Mouse (Mus musculus): ENCODE data around the gene Cog2. TPM values are rescaled to one million over a fixed set of nuclear protein-coding genes. Genes with fewer than 3 reads are reported as not detected.

Gene Cog2
- polyA plus RNA-seq, 1 experiment from 2014 or later: 45.6 TPM

DNA sequence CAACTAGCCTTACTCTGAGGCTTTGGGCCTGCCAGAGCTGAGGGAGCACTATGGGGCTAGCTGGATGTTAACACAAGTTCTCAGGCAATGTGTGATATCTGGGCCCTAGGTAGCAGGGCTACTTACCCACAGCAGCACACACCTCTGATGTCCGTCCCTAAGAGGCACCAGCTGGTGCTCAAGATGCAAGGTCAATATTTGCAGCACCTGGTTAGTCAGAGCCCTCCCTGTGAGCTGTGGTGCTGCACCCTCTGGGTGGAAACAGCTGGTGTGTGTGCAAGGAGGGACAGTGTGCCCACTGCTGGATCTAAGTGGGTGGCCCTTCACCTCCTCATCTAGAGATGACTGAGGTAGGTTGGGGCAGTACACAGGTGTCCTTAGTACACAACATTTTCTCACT lies 56.2 kb downstream of the Cog2 start:
- Histone ChIP-seq H3K4me1 (peaks cover 12% of the 10 kb centered on the region; the same call in 1 of the 2 replicates), H3K36me3 (no peaks in the 10 kb centered on the region), H3K27ac (replicated peaks) (no peak overlapping the region), H3K4me3 (no peak overlapping the region), H3K27me3 (ENCODE audit: low read depth, poor library complexity, severe bottlenecking) (no peaks in the 10 kb centered on the region), H3K9me3 (replicated peaks) (no peaks in the 10 kb centered on the region)
- WGBS: 84% methylated on average over 1 of the region's 1 CpGs
- no peak for DNase-seq (ENCODE audit: low spot score)

GRCm38 (mm10) chr8:124585718-124586425 lies 65.3 kb downstream of the Cog2 start:
- Histone ChIP-seq H3K9me3 (replicated peaks) (no peaks in the 10 kb centered on the region), H3K4me3 (no peak overlapping the region)
- 58% methylated on average over 3 of the region's 3 CpGs for WGBS

GRCm38 (mm10) chr8:124586556-124586955 lies 66.0 kb downstream of the Cog2 start:
- WGBS: 81% methylated on average over 2 of the region's 2 CpGs
- no peak overlapping the region for H3K27ac ChIP-seq (replicated peaks)
- no peaks in the 10 kb centered on the region for H3K9me3 ChIP-seq (replicated peaks)
- H3K36me3 ChIP-seq: no peaks in the 10 kb centered on the region
- no peaks in the 10 kb centered on the region for H3K27me3 ChIP-seq (ENCODE audit: low read depth, poor library complexity, severe bottlenecking)
- H3K4me3 ChIP-seq: no peak overlapping the region
- H3K4me1 ChIP-seq: no peaks in the 10 kb centered on the region
- no peak for DNase-seq (ENCODE audit: low spot score)

More at GRCm38 (mm10) chr8:124585718-124586425, 65.3 kb downstream of the Cog2 start:
- no peaks in the 10 kb centered on the region for H3K27me3 ChIP-seq (ENCODE audit: low read depth, poor library complexity, severe bottlenecking)
- no peak overlapping the region for H3K27ac ChIP-seq (replicated peaks)
- H3K36me3 ChIP-seq: no peaks in the 10 kb centered on the region
- DNase-seq (ENCODE audit: low spot score): no peak
- H3K4me1 ChIP-seq: no peaks in the 10 kb centered on the region

GRCm38 (mm10) chr8:124589393-124589792 lies 68.8 kb downstream of the Cog2 start:
- WGBS: 76% methylated on average over 4 of the region's 4 CpGs
- Histone ChIP-seq H3K4me3 (no peak overlapping the region), H3K27ac (replicated peaks) (no peak overlapping the region), H3K9me3 (replicated peaks) (no peaks in the 10 kb centered on the region), H3K36me3 (no peaks in the 10 kb centered on the region), H3K4me1 (no peaks in the 10 kb centered on the region), H3K27me3 (ENCODE audit: low read depth, poor library complexity, severe bottlenecking) (no peaks in the 10 kb centered on the region)
- no peak for DNase-seq (ENCODE audit: low spot score)

Other genes with a start within 250 kb of the Cog2 start
- gene Pgbd5, start 81.1 kb upstream of the Cog2 start, polyA plus RNA-seq (2016; fragmentation: Nextera tagmentation; extraction: Ambion mirVana): 2.1 and 2.3 TPM in 2 replicates
- gene Agt, start 48.9 kb downstream of the Cog2 start, polyA plus RNA-seq (2016; fragmentation: Nextera tagmentation; extraction: Ambion mirVana): not detected in 2 replicates
- not detected in 2 replicates for gene Capn9, start 55.3 kb downstream of the Cog2 start, polyA plus RNA-seq (2016; fragmentation: Nextera tagmentation; extraction: Ambion mirVana)
- gene 2310022B05Rik, start 142.6 kb downstream of the Cog2 start, polyA plus RNA-seq (2016; fragmentation: Nextera tagmentation; extraction: Ambion mirVana): 17.5 and 17.7 TPM in 2 replicates
- gene Ttc13, start 201.2 kb downstream of the Cog2 start, polyA plus RNA-seq (2016; fragmentation: Nextera tagmentation; extraction: Ambion mirVana): 53.3 and 56.0 TPM in 2 replicates
- gene Arv1, start 201.4 kb downstream of the Cog2 start, polyA plus RNA-seq (2016; fragmentation: Nextera tagmentation; extraction: Ambion mirVana): 35.4 and 36.5 TPM in 2 replicates
- 1.7 and 2.0 TPM in 2 replicates for gene Fam89a, start 231.1 kb downstream of the Cog2 start, polyA plus RNA-seq (2016; fragmentation: Nextera tagmentation; extraction: Ambion mirVana)

Data from midbrain, embryonic 10.5 days (tissue).